Mouse (Mus musculus) heart, embryonic 13.5 days (tissue): Measurements from ENCODE around the gene Gm49366. TPM values are rescaled to one million over a fixed set of nuclear protein-coding genes. Genes with fewer than 3 reads are reported as not detected.
"Not testable (repeated sequence)": the region's sequence is repeated elsewhere in the genome, so short reads cannot be mapped to it uniquely, and the experiment has no call there.

Source experiments
- ATAC-seq: fragments of 200-750 bp; cut with Nextera tagmentation; 2 replicates; pipeline ENCODE4 v1.8.0; 2017; ENCODE audit warnings: moderate TSS enrichment; ENCODE audit not compliant: insufficient number of reproducible peaks, low FRiP score, low TSS enrichment; ENCODE audit errors: extremely low read depth
- H3K27ac ChIP-seq: fragments of 300-500 bp; sonication (generic); replicated peaks from 2 replicates; pipeline ENCODE4 v1.5.1; 2015; ENCODE audit warnings: moderate library complexity, mild to moderate bottlenecking, inconsistent platforms
- H3K27me3 ChIP-seq: fragments of 300-500 bp; sonication (generic); replicated peaks from 2 replicates; pipeline ENCODE4 v1.6.1; 2015; ENCODE audit warnings: mild to moderate bottlenecking, inconsistent platforms
- H3K36me3 ChIP-seq: fragments of 300-500 bp; sonication (generic); 2 replicates; pipeline ENCODE4 v1.6.1; 2015; ENCODE audit warnings: mild to moderate bottlenecking, inconsistent platforms
- H3K4me1 ChIP-seq: fragments of 300-500 bp; sonication (generic); 2 replicates; pipeline ENCODE4 v1.6.1; 2015; ENCODE audit warnings: inconsistent platforms
- H3K4me2 ChIP-seq: fragments of 300-500 bp; sonication (generic); 2 replicates; pipeline ENCODE4 v1.6.1; 2015; ENCODE audit warnings: inconsistent platforms, mild to moderate bottlenecking, moderate library complexity
- H3K4me3 ChIP-seq: fragments of 300-500 bp; sonication (generic); 2 replicates; pipeline ENCODE4 v1.5.1; 2015; ENCODE audit warnings: moderate library complexity, mild to moderate bottlenecking, inconsistent platforms
- H3K9ac ChIP-seq: fragments of 300-500 bp; sonication (generic); 2 replicates; pipeline ENCODE4 v1.6.1; 2015; ENCODE audit warnings: inconsistent platforms, mild to moderate bottlenecking, moderate library complexity
- H3K9me3 ChIP-seq: fragments of 300-500 bp; sonication (generic); 2 replicates; pipeline ENCODE4 v1.6.1; 2016; ENCODE audit warnings: inconsistent platforms
- WGBS: fragments of 180-500 bp; shearing (Covaris S2); methylation state at CpG from one replicate; pipeline ENCODE4 v1.1.7; 2015; ENCODE audit warnings: mixed read lengths; 5-methylcytosine and 5-hydroxymethylcytosine counted together
- polyA plus RNA-seq: library from polyadenylated mRNA; unstranded; fragments of >200 nt; fragmentation: Nextera tagmentation; extraction: Ambion mirVana; gene quantifications from 2 replicates; pipeline ENCODE4 v1.2.1, GENCODE M21; 2015

Gene Gm49366
- polyA plus RNA-seq, 1 experiment from 2014 or later = not detected

DNA sequence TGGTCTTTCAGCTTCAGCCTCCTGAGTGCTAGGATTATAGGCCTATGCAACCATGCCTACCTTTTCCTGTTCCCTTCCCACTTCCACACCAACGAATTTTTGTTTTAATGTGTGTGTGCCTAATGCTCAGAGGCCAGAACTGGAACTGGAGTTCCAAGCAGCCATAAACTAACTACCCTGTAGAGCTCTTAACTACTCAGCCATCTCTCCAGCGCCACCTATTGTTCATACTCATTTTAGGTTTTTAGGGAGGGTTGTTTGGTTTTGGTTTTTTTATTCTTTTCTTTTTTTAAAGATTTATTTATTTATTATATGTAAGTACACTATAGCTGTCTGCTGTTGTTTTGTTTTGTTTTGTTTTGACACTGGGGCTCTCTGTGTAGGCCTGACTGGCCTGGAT lies 22.2 kb downstream of the Gm49366 start:
- Histone ChIP-seq H3K9ac (no peak overlapping the region), H3K4me1 (no peaks in the 10 kb centered on the region), H3K4me2 (no peak overlapping the region), H3K4me3 (no peak overlapping the region), H3K27ac (no peak overlapping the region), H3K36me3 (no peaks in the 10 kb centered on the region), H3K27me3 (peaks cover 12% of the 10 kb centered on the region; the same call in 1 of the 2 replicates), H3K9me3 (0 out of 2 replicates have a peak, but pooled peaks cover 3% of the 10 kb centered on the region)
- ATAC-seq = no peak
- WGBS = 22% methylated on average over 2 of the region's 2 CpGs

DNA sequence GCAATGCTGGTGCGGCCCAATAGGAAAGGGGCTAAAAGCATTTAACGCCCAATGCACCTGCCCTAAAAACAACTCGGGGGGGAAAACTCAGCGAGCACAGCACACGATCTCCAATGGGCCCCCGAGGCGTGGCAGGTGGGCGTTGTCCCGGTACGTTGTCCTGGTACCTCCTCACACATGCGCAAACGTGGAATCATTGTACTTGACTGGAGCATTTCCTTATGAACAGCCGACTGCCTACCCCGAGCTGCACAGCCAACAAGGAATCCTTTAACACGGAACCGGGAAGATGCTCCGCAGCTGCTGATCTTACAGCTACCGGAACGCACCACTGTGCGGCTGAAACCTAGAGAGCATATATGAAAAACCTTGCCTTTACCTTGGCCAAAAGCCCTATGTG lies 23.6 kb downstream of the Gm49366 start:
- Histone ChIP-seq H3K27me3 (peaks cover 19% of the 10 kb centered on the region), H3K4me1 (no peaks in the 10 kb centered on the region), H3K9me3 (0 out of 2 replicates have a peak, but pooled peaks cover 3% of the 10 kb centered on the region), H3K9ac (no peak overlapping the region), H3K4me2 (no peak overlapping the region), H3K27ac (no peak overlapping the region), H3K36me3 (no peaks in the 10 kb centered on the region), H3K4me3 (no peak overlapping the region)
- no peak for ATAC-seq
- WGBS = 82% methylated on average over 20 of the region's 20 CpGs

DNA sequence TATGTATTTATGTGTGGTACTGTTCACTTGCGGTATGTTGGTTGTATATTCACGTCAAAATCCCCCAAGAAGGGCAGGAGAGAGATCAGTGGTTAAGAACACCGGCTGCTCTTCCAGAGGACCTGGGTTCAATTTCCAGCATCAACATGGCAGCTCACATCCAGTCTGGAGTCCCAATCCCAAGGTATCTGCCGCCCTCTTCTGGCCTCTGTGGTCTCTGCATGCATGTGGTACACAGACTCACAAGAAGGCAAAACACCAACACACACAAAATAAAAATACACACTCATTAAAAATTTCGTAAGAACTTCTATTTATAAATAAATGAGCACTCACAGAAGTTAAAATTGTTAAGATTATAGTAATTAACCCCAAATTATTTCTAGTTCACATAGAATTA lies 24.5 kb downstream of the Gm49366 start:
- WGBS = 72% methylated on average over 5 of the region's 5 CpGs

DNA sequence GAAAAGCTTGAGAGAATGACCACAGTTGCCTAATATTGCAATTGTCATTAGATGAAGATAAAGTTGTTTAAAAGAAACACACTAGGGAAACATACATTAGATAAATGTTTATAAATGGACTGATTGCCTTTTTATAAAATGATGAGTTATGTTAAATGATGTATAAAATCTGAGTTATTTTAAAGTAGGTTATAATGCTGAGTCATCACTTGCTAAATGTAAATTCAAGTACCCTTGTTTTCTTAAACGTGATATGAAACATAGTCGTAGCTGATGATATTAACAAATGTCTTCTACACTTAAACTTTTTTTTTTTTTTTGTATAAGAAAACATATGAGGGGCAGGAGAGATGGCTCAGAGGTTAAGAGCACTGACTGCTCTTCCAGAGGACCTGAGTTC lies 25.1 kb downstream of the Gm49366 start:
- H3K9ac ChIP-seq = no peak overlapping the region
- H3K4me1 ChIP-seq = no peaks in the 10 kb centered on the region
- peaks cover 34% of the 10 kb centered on the region for H3K27me3 ChIP-seq
- H3K9me3 ChIP-seq = 0 out of 2 replicates have a peak, but pooled peaks cover 3% of the 10 kb centered on the region
- no peak overlapping the region for H3K4me2 ChIP-seq
- no peak overlapping the region for H3K4me3 ChIP-seq
- no peaks in the 10 kb centered on the region for H3K36me3 ChIP-seq
- ATAC-seq = no peak
- 73% methylated on average over 2 of the region's 2 CpGs for WGBS
- H3K27ac ChIP-seq = no peak overlapping the region

More for the DNA sequence above, 24.5 kb downstream of the Gm49366 start:
- H3K9me3 ChIP-seq = 0 out of 2 replicates have a peak, but pooled peaks cover 3% of the 10 kb centered on the region
- no peaks in the 10 kb centered on the region for H3K4me1 ChIP-seq
- H3K4me3 ChIP-seq = no peak overlapping the region
- no peak for ATAC-seq
- no peak overlapping the region for H3K9ac ChIP-seq
- no peak overlapping the region for H3K4me2 ChIP-seq
- H3K27ac ChIP-seq = no peak overlapping the region
- H3K27me3 ChIP-seq = peaks cover 28% of the 10 kb centered on the region
- no peaks in the 10 kb centered on the region for H3K36me3 ChIP-seq

DNA sequence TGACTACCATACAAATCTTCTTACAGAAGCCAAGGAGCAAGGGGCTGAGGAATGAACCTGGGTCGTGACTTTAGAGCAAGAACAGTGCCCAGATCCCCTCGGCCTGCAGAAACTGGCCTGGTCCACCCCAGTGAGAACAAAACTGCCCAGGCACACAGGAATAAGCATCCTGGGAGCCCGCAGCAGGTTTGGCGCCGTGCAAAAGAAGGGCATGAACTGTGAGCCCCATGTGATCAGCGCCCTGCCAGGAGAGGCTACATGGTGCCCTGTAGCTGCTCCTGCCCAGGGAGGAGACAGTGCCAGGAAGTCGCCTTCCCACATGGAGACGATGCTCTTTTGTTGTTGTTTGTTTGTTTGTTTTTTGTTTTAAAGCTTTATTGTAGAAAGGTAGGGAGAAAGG lies 25.9 kb downstream of the Gm49366 start:
- Histone ChIP-seq H3K4me2 (no peak overlapping the region), H3K36me3 (no peaks in the 10 kb centered on the region), H3K9ac (no peak overlapping the region), H3K4me1 (0 out of 2 replicates have a peak, but pooled peaks cover 3% of the 10 kb centered on the region), H3K27ac (no peak overlapping the region), H3K4me3 (no peak overlapping the region), H3K27me3 (peaks cover 42% of the 10 kb centered on the region), H3K9me3 (0 out of 2 replicates have a peak, but pooled peaks cover 3% of the 10 kb centered on the region)
- 64% methylated on average over 8 of the region's 8 CpGs for WGBS
- ATAC-seq = no peak

DNA sequence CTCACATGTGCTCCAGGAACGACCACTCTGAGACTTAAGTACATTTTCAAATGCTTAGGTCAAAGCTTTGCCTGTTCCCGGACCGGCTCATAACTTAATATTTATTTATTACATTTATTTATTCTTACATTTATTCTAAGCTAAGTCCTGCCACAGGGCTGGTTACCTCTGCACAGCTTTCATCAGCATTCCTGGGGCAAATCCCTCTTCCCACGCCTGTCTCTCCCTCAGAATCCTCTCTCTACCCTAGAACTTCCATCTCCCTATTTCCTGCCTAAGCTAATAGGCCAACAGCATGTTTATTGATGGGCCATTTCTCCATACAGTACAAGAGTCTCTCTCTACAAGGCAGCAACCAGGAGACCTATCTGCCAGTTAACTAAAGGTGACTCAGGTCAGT lies 29.0 kb downstream of the Gm49366 start:
- Histone ChIP-seq H3K27ac (no peak overlapping the region), H3K9ac (no peak overlapping the region), H3K9me3 (0 out of 2 replicates have a peak, but pooled peaks cover 3% of the 10 kb centered on the region), H3K4me3 (no peak overlapping the region), H3K4me1 (0 out of 2 replicates have a peak, but pooled peaks cover 3% of the 10 kb centered on the region), H3K4me2 (no peak overlapping the region), H3K36me3 (no peaks in the 10 kb centered on the region), H3K27me3 (peaks cover 55% of the 10 kb centered on the region)
- WGBS = 69% methylated on average over 4 of the region's 4 CpGs
- ATAC-seq = no peak

DNA sequence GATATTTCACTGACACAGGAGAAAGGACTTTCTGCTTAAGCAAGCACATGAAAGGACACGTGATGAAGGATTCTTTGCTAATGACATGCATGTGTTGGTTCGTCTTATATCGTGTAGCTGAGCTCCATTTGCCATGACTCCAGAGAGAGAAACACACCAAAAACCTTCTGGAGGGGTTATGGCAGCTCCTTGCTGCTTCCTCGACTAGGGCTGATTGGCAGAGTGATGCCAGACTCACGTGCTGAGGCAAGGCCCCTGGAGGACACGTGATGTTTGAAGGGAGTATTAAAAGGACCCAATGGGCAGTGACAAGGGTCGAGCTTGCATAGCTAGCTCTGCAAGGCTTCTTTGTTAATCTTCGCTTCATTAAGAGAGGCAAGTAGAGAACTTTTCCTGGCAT lies 29.6 kb downstream of the Gm49366 start:
- ATAC-seq = no peak
- H3K9me3 ChIP-seq = 0 out of 2 replicates have a peak, but pooled peaks cover under 1% of the 10 kb centered on the region
- no peak overlapping the region for H3K27ac ChIP-seq
- H3K27me3 ChIP-seq = peaks cover 55% of the 10 kb centered on the region
- no peak overlapping the region for H3K9ac ChIP-seq
- WGBS = 60% methylated on average over 8 of the region's 8 CpGs
- H3K36me3 ChIP-seq = no peaks in the 10 kb centered on the region
- H3K4me2 ChIP-seq = no peak overlapping the region
- no peak overlapping the region for H3K4me3 ChIP-seq
- 0 out of 2 replicates have a peak, but pooled peaks cover 3% of the 10 kb centered on the region for H3K4me1 ChIP-seq

DNA sequence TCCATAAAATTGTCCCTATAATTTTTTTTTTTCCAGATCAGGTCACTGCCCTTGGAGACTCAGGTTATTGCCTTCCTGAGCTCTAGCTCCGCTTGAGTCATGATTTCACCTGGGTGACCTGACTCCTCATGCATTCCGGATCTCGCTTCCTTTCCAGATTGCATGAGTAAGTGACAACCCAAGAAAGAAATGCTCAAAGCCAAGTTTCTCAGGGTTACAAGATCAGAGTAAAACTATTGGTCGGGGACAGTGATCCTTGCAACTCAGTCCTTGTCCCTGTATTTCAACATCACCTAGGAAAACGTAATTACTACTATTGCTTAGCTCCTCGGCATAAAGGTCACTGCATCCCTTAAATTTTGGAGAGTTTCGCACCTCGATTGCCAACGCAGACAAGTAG lies 30.3 kb downstream of the Gm49366 start, which contains the start of gene Acot5:
Acot5 (plus strand) TSS at position 340 of the 400 bp plus-strand sequence.
- H3K4me2 ChIP-seq = peak within 1 kb of the TSS; percentile 76
- 0 out of 2 replicates have a peak, but pooled peaks cover 3% of the 10 kb centered on the region for H3K4me1 ChIP-seq
- H3K4me3 ChIP-seq = peak within 1 kb of the TSS; percentile 52
- no peaks in the 10 kb centered on the region for H3K9me3 ChIP-seq
- H3K27me3 ChIP-seq = peaks cover 55% of the 10 kb centered on the region
- WGBS = 44% methylated on average over 9 of the region's 9 CpGs
- no peaks in the 10 kb centered on the region for H3K36me3 ChIP-seq
- H3K9ac ChIP-seq = peak within 1 kb of the TSS; percentile 71
- no peak within 1 kb of the TSS for H3K27ac ChIP-seq
- no peak for ATAC-seq

DNA sequence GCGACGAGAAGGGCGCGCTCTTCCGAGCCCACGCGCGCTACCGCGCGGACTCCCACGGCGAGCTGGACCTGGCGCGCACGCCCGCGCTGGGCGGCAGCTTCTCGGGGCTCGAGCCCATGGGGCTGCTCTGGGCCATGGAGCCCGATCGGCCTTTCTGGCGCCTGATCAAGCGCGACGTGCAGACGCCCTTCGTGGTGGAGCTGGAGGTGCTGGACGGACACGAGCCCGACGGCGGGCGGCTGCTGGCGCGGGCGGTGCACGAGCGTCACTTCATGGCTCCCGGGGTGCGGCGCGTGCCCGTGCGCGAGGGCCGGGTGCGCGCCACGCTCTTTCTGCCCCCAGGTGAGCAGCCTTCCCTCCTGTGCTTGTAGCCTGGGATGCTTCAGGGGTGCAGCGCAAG lies 30.8 kb downstream of the Gm49366 start:
- ATAC-seq = not testable (repeated sequence)
- H3K4me2 ChIP-seq = peak overlapping the region; percentile 76
- H3K9ac ChIP-seq = peak overlapping the region; percentile 71

DNA sequence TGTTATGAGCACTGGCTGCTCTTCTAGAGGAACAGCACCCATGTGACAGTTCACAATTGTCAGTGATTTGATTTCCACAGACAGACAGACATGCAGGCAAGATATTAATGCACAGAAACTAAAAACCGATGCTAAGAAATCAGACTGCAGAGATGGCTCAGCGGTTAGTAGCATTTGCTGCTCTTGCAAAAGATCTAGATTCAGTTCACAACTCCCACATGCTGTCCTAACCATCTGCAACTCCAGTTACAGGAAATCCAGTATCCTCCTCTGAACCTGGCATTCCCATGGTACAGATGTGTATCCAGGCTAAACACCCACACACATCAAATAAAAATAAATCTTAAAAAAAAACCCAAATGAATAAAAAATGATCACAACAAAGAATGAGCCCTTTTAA lies 33.0 kb downstream of the Gm49366 start:
- no peaks in the 10 kb centered on the region for H3K36me3 ChIP-seq
- H3K4me1 ChIP-seq = 0 out of 2 replicates have a peak, but pooled peaks cover 3% of the 10 kb centered on the region
- ATAC-seq = no peak
- H3K27ac ChIP-seq = no peak overlapping the region
- H3K4me3 ChIP-seq = no peak overlapping the region
- no peak overlapping the region for H3K9ac ChIP-seq
- WGBS = 85% methylated on average over 2 of the region's 2 CpGs
- H3K27me3 ChIP-seq = peaks cover 47% of the 10 kb centered on the region
- no peak overlapping the region for H3K4me2 ChIP-seq
- H3K9me3 ChIP-seq = no peaks in the 10 kb centered on the region

More for the DNA sequence above, 30.8 kb downstream of the Gm49366 start:
- H3K4me1 ChIP-seq, H3K36me3 ChIP-seq, H3K9me3 ChIP-seq, H3K27ac ChIP-seq: not testable (repeated sequence)
- Histone ChIP-seq H3K27me3 (peaks cover 53% of the 10 kb centered on the region), H3K4me3 (peak overlapping the region; percentile 52)
- 2% methylated on average over 49 of the region's 52 CpGs for WGBS

DNA sequence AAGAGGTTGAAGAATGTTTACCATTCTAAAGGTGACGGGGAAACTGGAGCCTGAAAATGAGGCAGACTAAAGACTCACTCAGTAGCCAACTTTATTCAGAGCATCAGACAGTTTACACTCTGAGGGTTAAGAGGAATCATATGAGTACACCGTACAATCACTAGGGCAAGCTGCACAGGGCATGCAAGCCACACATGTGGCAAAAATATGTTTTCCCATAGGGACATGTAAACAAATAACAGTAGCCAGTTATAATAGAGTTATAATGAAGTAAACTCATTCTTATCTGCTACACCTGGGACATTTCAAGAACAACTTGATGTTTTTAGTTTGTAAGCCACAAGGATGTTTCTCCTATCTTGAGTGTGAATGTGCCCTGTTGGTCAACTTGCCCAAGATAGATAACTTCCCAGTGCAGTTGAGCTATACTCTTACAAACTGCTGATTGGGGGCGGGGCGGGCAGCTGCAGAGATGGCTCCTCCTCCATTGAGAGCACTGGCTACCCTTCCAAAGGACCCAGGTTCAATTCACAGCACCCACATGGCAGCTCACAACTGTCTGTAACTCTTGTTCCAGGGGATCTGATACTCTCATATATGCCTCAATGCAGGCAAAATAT lies 38.7 kb downstream of the Gm49366 start:
- Histone ChIP-seq H3K4me3 (no peak overlapping the region), H3K27ac (no peak overlapping the region), H3K27me3 (no peaks in the 10 kb centered on the region; the same call in 1 of the 2 replicates), H3K4me2 (no peak overlapping the region), H3K9me3 (no peaks in the 10 kb centered on the region), H3K4me1 (no peaks in the 10 kb centered on the region), H3K9ac (no peak overlapping the region), H3K36me3 (no peaks in the 10 kb centered on the region)
- ATAC-seq = no peak
- WGBS = 79% methylated on average over 4 of the region's 4 CpGs

DNA sequence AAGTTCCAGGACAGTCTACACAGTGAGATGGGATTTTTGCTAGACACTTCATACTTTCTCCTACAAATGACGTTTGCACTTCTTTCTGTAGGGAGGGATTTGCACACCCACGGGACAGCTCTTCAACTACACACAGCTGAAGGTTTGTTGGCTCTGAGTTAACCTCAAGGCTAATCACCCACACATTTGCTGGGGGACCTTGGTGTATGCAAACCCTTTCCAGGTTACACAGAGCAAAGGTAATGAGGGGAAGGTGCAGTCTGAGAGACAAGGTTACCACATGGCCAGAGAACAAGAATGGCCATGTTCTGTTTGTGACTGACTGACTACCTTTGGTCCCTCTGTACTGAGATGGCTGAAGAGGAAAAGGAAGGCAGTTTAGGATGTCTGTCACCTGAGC lies 45.1 kb downstream of the Gm49366 start:
- H3K9ac ChIP-seq = no peak overlapping the region
- H3K4me1 ChIP-seq = no peaks in the 10 kb centered on the region
- ATAC-seq = no peak
- H3K27me3 ChIP-seq = no peaks in the 10 kb centered on the region
- no peak overlapping the region for H3K27ac ChIP-seq
- no peak overlapping the region for H3K4me3 ChIP-seq
- no peak overlapping the region for H3K4me2 ChIP-seq
- H3K36me3 ChIP-seq = no peaks in the 10 kb centered on the region
- H3K9me3 ChIP-seq = 0 out of 2 replicates have a peak, but pooled peaks cover 7% of the 10 kb centered on the region
- WGBS = 72% methylated on average over 2 of the region's 2 CpGs
